Mouse (Mus musculus) testis, adult 2 months (tissue): ENCODE data around the gene Astn2. TPM values are rescaled to one million over a fixed set of nuclear protein-coding genes. Genes with fewer than 3 reads are reported as not detected.

Experiments
- H3K27ac ChIP-seq: fragments of 200-500 bp; 2 replicates; pipeline ENCODE4 v1.5.1; 2012; ENCODE audit warnings: low read depth, low read length; ENCODE audit not compliant: control insufficient read depth, insufficient read depth
- H3K27me3 ChIP-seq: fragments of 200-500 bp; 2 replicates; pipeline ENCODE4 v1.6.1; 2012; ENCODE audit warnings: mild to moderate bottlenecking, low read length, moderate library complexity; ENCODE audit not compliant: control insufficient read depth, insufficient read depth
- H3K36me3 ChIP-seq: fragments of 200-500 bp; 2 replicates; pipeline ENCODE4 v1.6.1; 2012; ENCODE audit warnings: mild to moderate bottlenecking, low read length; ENCODE audit not compliant: control insufficient read depth, insufficient read depth
- H3K4me1 ChIP-seq: fragments of 200-500 bp; 2 replicates; pipeline ENCODE4 v1.6.1; 2012; ENCODE audit warnings: low read length; ENCODE audit not compliant: control insufficient read depth, insufficient read depth
- H3K4me3 ChIP-seq: fragments of 200-500 bp; 2 replicates; pipeline ENCODE4 v1.5.1; 2012; ENCODE audit warnings: low read depth, mild to moderate bottlenecking, low read length, moderate library complexity, mixed read lengths; ENCODE audit not compliant: control insufficient read depth
- CTCF ChIP-seq: fragments of 200-500 bp; IDR thresholded peaks from 2 replicates; pipeline ENCODE4 v1.5.1; 2012; ENCODE audit warnings: low read depth, mild to moderate bottlenecking, inconsistent platforms, low read length, moderate library complexity; ENCODE audit not compliant: control insufficient read depth, insufficient read depth, insufficient replicate concordance
- POLR2A ChIP-seq: fragments of 200-500 bp; IDR thresholded peaks from 2 replicates; pipeline ENCODE4 v1.6.1; 2012; ENCODE audit warnings: low read depth, mild to moderate bottlenecking, inconsistent platforms, low read length, moderate library complexity; ENCODE audit not compliant: control insufficient read depth
- polyA plus RNA-seq: library from polyadenylated mRNA; depleted of rRNA; stranded (reverse); fragments of >200 nt; gene quantifications from 2 replicates; pipeline ENCODE4 v1.2.3, GENCODE M21; 2012

Astn2 gene
- polyA plus RNA-seq, 1 experiment, result 0.20 TPM

GRCm38 (mm10) chr4:65920294-65920693, 484.1 kb downstream of the Astn2 start:
- no peaks in the 10 kb centered on the region for H3K27me3 ChIP-seq

GRCm38 (mm10) chr4:65916027-65917008, 488.1 kb downstream of the Astn2 start:
- no peak for TF ChIP-seq CTCF
- TF ChIP-seq POLR2A, result no peak
- H3K36me3 ChIP-seq, result no peaks in the 10 kb centered on the region
- H3K27ac ChIP-seq, result no peak overlapping the region
- no peak overlapping the region for H3K4me3 ChIP-seq
- H3K27me3 ChIP-seq, result no peaks in the 10 kb centered on the region
- no peaks in the 10 kb centered on the region for H3K4me1 ChIP-seq

More at GRCm38 (mm10) chr4:65920294-65920693, 484.1 kb downstream of the Astn2 start:
- no peaks in the 10 kb centered on the region for H3K36me3 ChIP-seq
- H3K27ac ChIP-seq, result no peak overlapping the region
- no peaks in the 10 kb centered on the region for H3K4me1 ChIP-seq
- no peak for TF ChIP-seq POLR2A
- TF ChIP-seq CTCF, result no peak
- H3K4me3 ChIP-seq, result no peak overlapping the region

DNA sequence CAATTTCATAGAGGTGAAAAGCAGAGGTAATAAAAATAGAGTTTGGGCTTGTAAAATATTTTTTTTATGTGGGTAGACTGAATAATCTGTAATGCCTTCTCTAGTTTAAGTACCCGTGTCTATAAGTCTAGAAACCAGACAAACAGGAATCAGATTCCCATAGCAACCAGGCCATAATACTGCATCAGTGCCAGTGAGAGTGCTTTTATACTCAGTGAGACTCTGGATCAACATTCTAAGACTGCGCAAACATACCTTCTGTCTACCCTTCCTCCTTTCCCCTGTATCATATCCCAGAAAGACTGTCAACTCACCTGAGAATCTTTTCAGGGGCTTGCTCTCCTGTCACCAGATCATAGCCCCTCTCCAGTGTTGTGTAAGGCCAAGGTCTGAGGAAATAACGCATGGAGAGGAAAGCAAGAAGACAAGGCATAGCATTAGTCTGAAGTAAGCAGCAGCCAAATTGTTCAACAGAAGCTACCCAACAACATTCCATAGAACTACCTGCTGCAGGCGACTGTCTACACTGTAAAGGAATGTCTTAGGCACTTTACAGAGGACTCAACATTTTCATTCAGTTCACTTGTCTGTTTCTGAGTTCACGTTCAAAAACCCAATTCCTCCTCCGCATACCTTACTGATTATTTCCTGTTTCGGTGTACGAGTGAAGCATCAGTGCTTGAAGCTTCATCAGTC, 492.0 kb downstream of the Astn2 start:
- no peaks in the 10 kb centered on the region for H3K4me1 ChIP-seq
- no peak overlapping the region for H3K4me3 ChIP-seq
- H3K36me3 ChIP-seq, result no peaks in the 10 kb centered on the region
- no peaks in the 10 kb centered on the region for H3K27me3 ChIP-seq
- TF ChIP-seq POLR2A (no peak), CTCF (no peak)
- H3K27ac ChIP-seq, result no peak overlapping the region

- H3K4me3 ChIP-seq, result no peak overlapping the region
Observed at GRCm38 (mm10) chr4:65907660-65908059, 496.8 kb downstream of the Astn2 start.

GRCm38 (mm10) chr4:65904963-65905362, 499.4 kb downstream of the Astn2 start:
- no peak overlapping the region for H3K27ac ChIP-seq
- no peaks in the 10 kb centered on the region for H3K27me3 ChIP-seq
- no peaks in the 10 kb centered on the region for H3K36me3 ChIP-seq
- H3K4me1 ChIP-seq, result no peaks in the 10 kb centered on the region
- no peak overlapping the region for H3K4me3 ChIP-seq
- TF ChIP-seq CTCF (no peak), POLR2A (no peak)

More at GRCm38 (mm10) chr4:65907660-65908059, 496.8 kb downstream of the Astn2 start:
- no peak for TF ChIP-seq POLR2A
- no peak for TF ChIP-seq CTCF
- Histone ChIP-seq H3K4me1 (no peaks in the 10 kb centered on the region), H3K36me3 (no peaks in the 10 kb centered on the region), H3K27me3 (no peaks in the 10 kb centered on the region), H3K27ac (no peak overlapping the region)

- no peak overlapping the region for H3K27ac ChIP-seq
- TF ChIP-seq POLR2A, result no peak
- TF ChIP-seq CTCF, result no peak
- H3K36me3 ChIP-seq, result no peaks in the 10 kb centered on the region
- no peak overlapping the region for H3K4me3 ChIP-seq
- H3K4me1 ChIP-seq, result no peaks in the 10 kb centered on the region
- H3K27me3 ChIP-seq, result no peaks in the 10 kb centered on the region
Observed at GRCm38 (mm10) chr4:65896092-65897027, 508.1 kb downstream of the Astn2 start.
